Mouse (Mus musculus) induced T-regulatory cell, adult 2 months (primary cell): ENCODE measurements around the gene Cisd3.

Experiments
- DNase-seq: peaks from one replicate; pipeline ENCODE4 v3.0.0-alpha.2; 2012; ENCODE audit warnings: low read depth

Gene Cisd3

GRCm38 (mm10) chr11:97662893-97663527, 22.6 kb upstream of the Cisd3 start, which contains the start of gene Mllt6:
Mllt6 (plus strand) TSS chr11:97663414.
- peak; percentile 79 for DNase-seq

DNA sequence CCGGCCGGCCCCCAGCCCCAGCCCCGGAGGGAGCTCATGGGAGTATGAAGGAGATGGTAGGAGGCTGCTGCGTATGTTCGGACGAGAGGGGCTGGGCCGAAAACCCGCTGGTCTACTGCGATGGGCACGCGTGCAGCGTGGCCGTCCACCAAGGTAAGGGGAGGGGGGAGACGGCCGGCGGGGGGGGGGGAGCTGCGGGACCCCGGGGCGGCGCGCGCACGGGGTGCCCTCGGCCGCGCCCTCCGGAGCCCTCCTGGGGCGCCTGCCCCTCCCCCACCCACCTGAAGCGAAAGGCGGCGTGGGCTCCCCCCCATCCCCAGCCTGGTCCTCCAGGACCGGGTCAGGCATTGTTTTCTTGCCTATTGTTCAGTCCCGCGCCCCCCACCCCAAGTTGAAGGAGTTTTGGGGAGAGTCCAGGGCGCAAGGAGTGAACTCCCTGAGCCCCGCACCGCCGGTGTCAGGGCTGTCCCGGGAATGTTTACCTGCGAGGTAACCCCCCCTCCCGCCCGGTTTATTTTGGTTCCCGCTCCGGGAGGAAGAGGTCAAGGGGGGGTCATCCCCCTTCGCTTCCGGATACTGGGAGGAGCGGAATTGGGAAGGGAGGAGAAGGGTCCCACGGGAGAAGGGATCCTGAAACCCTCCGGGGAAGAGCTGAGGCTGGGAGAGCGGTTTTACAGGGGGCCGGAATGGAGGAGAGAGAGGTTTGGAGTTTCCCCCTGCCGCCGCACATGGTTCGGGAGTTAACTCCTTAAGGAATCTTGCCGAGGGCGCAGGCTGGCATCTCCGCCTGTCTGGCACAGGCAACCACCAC, 21.9 kb upstream of the Cisd3 start:
- DNase-seq: peak; percentile 63

DNA sequence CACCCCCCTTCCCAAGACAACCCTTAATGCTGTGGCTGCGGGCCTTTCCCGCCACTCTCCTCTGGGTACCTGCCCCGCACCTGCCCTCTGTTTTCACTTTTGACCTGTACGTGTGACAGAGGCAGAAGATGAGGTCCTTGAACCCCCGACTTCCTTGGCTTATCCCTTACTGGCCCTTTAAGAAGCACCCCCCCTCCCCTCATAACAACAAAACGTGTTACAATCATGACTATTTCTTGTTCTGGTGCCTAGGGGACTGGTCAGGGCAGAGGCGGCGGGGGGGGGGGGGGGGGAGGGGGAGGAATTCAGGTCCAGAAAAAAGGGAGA, 21.3 kb upstream of the Cisd3 start:
- DNase-seq: no peak

DNA sequence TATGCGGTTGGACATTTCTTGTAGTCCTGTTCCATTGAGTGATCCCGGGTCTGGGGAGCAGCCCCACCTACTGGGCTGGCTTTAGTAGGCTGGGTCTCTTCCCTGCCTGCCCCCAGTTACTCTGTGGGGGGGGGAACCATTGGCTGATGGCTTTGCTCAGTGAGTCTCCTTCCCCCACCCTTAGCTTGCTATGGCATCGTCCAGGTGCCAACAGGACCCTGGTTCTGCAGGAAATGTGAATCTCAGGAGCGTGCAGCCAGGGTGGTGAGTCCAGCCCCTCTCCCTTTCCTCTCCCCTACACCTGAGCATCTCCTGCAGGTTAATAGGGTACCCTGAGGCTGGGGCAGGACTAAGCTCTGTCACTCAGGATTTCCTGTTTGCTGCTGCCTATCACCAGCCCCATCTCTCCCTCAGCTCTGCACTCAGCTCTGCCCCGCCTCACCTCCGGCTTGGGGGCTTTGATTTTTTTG, 20.8 kb upstream of the Cisd3 start:
- DNase-seq: peak; percentile 73

DNA sequence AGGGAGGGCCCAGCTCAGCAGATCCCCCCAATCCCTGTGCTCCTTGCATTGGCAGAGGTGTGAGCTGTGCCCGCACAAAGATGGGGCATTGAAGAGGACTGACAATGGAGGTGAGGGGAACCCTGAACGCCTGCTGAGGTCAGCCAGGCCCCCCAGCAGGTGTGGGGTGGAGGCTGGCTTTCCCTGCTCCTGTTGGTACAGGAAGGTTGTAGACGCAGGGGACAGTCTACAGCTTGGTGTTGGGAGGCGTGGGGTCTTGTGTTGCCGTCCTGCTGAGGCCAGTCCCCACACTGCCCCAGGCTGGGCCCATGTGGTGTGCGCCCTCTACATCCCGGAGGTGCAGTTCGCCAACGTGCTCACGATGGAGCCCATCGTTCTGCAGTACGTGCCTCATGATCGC, 20.2 kb upstream of the Cisd3 start:
- no peak for DNase-seq

DNA sequence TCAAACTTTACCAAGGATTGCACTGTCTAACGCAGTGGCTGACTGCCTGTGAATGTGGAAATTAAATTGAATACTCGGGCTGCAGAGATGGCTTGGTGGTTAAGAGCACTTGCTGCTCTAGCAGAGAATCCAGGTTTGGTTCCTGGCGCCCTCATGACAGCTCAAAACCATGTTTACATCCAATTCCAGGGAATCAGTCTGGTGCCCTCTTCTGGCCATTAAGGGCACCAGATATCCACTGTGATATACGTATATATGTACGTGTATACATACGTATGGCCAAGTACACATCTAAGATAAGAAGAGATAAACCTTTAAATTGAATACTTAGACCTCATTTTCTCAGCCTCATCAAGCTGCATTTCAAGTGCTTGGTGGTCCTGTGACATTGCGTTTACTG, 19.4 kb upstream of the Cisd3 start:
- peak; percentile 55 for DNase-seq

DNA sequence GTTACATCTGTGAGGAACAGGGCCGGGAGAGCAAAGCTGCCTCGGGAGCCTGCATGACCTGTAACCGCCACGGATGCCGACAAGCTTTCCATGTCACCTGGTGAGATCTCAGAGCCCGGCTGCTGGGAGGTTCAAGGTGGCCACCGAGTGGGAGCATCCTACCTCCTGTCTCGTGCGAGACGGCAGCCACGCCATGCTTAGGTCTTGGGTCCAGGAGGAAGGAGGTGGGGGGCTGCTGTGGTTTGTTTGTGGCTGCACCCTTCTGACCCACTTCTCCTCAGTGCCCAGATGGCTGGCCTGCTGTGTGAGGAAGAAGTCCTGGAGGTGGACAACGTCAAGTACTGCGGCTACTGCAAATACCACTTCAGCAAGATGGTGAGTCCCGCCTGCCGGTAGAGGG, 18.8 kb upstream of the Cisd3 start:
- no peak for DNase-seq

DNA sequence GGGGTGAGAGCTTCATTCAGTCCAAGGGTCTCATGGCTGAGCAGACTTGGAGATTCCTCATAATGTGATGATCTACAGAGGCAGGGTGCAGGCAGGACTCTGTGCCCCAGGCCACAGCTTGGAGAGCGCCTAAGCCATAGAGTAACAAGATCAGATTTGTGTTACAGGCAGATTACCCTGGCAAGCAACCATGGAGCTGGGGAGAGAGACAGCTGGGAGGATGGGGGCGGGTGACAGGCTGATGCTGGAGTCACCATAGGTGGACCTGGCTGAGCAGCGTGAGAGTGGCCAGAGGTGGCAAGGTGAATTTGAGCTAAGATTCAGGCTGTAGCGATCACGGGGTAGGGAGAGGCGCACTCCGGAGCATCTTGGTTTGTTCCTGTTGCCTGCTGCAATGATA, 17.5 kb upstream of the Cisd3 start:
- DNase-seq: no peak

GRCm38 (mm10) chr11:97669268-97669667, 16.4 kb upstream of the Cisd3 start:
- DNase-seq: no peak

DNA sequence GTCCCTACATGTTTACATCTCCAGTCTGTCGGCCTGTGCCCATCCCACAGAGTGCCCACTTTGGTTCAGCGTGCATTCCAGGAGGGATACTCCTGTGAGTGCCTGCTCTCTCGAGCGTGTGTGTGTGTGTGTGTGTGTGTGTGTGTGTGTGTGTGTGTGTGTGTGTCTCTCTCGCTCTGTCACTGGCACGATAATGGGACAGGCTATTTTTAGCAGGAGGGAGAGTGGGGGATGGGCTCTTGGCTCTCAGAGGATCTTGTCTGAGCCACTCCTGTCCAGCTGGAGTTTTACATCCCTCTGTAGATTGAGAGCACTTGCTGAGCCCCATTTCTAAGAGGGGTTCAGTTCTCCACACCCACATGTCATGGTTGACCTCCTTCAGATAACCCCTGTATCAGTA, 15.8 kb upstream of the Cisd3 start:
- no peak for DNase-seq

DNA sequence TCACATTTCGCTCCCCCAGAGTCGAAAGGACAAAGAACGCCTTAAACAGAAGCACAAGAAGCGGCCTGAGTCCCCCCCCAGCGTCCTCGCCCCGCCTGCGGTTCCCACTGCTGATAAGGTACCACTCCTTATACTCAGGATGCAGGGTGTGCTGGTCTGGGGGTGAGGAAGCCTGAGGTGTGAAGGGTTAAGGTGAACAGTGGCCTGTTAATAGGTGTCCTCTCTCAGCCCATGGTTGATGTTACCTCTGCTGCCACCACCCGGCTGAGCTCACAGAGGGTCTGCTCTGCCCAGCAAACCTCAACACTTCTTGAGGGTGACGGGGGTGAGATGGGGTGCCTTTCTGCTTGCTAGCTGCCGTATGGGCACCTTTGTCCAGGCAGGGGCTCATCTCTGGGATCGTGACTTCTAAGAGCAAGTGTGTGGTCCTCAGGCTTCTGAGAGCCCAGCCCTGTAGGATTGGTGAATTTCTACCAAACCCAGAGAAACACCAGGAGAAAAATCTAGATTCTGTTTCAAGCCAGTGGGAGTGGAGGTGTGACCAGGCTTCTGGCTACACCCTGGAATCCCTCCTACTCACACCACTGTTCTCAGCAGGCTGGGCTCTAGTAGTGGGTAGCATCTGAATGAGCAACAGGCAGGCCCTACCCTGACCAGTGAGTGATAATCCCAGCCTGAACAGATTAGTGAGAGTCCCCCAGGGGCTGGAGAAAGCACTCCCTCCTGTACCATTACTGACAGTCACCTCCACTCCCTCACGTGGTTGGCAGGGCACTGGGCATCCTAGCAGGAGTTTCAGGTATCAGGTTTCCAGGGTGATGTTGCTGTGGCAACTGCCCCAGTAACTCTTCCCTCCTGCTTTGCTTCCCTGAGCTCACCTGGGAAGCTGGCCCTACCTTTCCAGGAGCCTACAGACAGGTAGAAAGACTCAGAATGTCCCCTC, 15.1 kb upstream of the Cisd3 start:
- DNase-seq: no peak

DNA sequence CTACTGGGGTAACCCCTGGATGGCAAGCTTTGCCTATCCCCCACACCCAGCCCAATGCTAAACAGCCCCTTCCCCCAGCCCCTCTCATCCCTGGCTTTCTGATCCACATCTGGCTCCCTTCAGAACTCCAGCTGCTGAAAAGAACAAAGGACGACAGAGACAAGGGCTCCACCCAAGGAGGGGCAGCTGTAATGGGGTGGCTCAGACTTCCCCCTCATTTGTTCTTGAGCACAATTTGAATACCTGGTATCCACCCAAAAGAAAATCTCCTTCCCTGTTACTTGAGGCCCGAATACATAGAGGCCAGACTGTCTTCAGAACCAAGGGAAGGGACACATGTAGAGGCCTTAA, 14.5 kb upstream of the Cisd3 start:
- no peak for DNase-seq

- no peak for DNase-seq
These were observed 12.5 kb upstream of the Cisd3 start for GRCm38 (mm10) chr11:97673148-97673547.

- DNase-seq: no peak
These were observed 9.4 kb upstream of the Cisd3 start for GRCm38 (mm10) chr11:97676050-97676754.

DNA sequence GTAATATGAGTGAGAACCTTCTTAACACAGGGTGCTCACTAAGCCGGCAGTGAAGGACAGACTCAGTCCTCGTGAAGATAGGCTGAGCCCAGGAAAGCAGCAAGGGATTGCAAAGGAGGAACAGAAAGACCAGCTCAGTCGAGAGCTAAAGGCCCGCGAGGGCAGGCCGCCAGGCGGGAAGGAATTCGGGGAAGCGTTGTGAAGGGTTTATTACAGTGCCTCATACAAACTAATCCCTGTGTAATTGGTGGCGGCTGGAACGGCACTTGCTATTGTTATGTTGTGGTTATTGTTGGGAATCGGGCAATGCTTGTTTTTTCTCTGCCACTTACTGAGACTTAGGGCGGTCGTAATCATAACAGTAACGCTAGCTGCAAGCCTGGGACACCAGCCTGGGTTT, 8.2 kb upstream of the Cisd3 start:
- no peak for DNase-seq

DNA sequence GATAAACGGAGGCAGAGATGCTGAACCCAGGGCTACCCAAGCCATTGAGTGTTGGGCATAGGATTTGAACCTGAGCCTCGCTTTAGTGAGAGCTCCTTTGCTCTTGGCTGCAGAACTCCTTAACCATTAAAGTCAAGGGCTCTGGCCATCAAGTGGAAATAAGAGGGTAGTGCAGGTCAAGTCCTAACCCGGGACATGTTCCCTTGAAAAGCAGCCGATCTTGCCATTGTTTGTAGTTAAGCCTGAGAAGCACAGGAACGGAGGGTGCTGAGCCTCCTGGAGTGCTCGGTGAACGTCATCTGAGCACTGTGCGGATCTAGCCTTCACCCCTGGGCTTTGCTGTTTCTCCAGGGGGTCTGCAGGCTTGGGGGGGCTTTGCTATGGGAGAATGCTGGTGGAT, 7.8 kb upstream of the Cisd3 start:
- DNase-seq: no peak

GRCm38 (mm10) chr11:97678301-97678700, 7.3 kb upstream of the Cisd3 start:
- DNase-seq: no peak

- DNase-seq: no peak
These were observed 5.2 kb upstream of the Cisd3 start for GRCm38 (mm10) chr11:97680430-97680829.

DNA sequence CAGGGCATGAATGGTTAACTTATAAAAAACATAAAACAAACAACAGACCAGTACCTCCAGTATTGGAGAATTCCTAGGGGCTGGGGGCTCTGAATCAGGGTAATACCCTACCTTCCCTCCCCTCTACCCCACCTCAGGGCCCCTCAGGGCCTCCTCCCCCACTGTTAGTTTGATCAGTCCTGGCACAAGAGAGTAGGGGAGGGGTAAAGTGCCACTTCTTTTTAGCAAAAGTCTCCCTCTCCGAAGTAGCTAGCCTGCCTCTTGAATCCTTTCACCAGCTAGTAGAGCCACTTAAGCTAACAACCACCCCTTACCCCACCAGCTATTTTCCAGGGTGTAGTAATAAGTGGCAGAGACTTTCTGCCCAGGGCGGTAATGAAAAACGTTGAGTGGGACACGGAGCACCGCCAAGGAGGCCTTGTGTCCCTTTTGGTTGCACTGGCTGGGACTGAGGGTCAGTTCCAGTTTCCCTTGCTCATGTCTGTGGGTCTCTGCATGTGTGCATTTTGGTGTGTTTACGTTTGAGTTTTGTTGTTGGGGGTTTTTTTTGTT, 3.0 kb upstream of the Cisd3 start:
- DNase-seq: peak; percentile 26

DNA sequence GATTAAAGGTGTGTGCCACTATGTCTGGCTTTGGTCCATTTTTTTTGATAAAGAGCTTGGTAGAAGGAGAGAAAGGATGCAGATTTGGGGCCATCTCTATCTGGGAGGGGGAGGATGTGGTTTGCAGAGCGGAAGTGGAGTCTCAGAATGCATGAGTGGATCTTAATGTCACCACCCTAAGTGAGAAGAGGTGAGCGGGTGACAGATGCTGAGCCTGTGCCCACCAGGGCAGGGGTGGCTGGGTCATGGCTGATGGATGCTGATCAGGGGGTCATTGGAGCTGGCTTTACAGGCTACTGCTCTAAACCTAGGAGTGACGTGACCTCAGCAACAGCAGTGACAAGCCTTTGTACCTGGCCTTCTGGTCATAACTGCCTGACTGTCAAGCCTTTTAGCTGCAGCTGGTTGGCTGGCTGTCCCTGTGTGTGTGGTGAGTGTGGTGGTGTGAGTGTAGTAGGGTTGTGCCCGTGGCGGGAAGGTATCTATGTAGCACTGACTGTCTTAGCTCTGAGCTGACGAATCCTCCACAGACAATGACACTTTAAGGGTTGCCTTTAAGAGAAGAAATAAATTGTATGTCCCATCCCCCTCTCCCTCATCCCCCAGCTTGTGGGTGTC, 1.5 kb upstream of the Cisd3 start:
- DNase-seq: peak; percentile 93

DNA sequence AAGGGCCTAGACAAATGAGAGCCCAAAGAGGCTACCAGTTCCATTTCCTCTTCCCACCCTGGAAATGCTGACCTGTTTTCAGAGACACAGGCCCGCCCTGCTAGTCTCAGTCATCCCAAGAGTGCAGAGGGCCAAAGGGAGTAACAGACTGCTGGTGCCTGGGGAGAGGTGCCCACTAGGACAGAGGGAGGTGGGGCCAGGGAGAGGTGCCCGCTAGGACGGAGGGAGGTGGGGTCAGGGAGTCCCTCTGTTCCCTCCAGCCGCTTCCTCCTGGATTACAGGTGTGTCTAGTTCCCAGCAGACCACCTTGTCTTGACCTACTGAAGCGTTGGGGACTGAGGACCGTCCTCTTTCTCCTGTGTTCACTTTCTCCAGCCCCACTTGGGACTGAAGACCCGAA, 860 bp upstream of the Cisd3 start:
- no peak for DNase-seq
